Mouse (Mus musculus): Measurements from ENCODE around the gene Arhgap24. TPM values are rescaled to one million over a fixed set of nuclear protein-coding genes. Genes with fewer than 3 reads are reported as not detected.

Gene Arhgap24
- polyA plus RNA-seq, 1 experiment from 2014 or later: 25.4 TPM

- Histone ChIP-seq H3K27me3 (replicated peaks; ENCODE audit: control insufficient read depth, insufficient read depth, low read length) (no peaks in the 10 kb centered on the region), H3K9ac (ENCODE audit: low read depth, low read length) (no peak overlapping the region), H3K4me1 (ENCODE audit: control insufficient read depth, insufficient read depth, low read length) (peaks cover 13% of the 10 kb centered on the region; the same call in 1 of the 2 replicates), H3K4me3 (ENCODE audit: low read depth, low read length) (no peak overlapping the region), H3K9me3 (ENCODE audit: control insufficient read depth, low read length) (no peaks in the 10 kb centered on the region), H3K36me3 (ENCODE audit: control insufficient read depth, insufficient read depth, low read length) (no peaks in the 10 kb centered on the region), H3K4me2 (ENCODE audit: low read depth, low read length) (no peak overlapping the region), H3K27ac (replicated peaks; ENCODE audit: low read depth, low read length) (no peak overlapping the region)
- DNase-seq (ENCODE audit: low spot score) (no peak), ATAC-seq (ENCODE audit: low read depth) (no peak)
- 88% methylated on average over 2 of the region's 2 CpGs for WGBS
Measured at GRCm38 (mm10) chr5:102548382-102548781, 67.2 kb downstream of the Arhgap24 start.

DNA sequence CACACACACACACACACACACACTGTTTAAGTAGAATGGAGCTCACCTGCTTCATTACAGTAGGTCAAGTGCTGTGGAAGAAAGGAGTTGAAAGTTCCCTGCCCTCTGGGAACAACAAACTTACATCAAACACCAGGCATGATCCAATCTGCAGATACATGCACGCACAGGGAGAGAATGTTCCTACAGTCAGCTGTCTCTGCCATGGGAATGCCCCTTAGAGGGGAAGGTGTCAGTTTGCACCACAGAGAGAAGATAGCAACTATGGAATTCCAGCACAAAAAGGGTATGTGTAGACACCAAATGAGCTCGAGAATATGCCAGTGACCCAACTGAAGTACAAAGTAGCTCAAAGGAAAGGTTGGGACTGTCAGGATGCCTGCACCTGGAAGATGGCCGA lies 69.0 kb downstream of the Arhgap24 start:
- Histone ChIP-seq H3K36me3 (ENCODE audit: control insufficient read depth, insufficient read depth, low read length) (no peaks in the 10 kb centered on the region), H3K27ac (replicated peaks; ENCODE audit: low read depth, low read length) (peak overlapping the region; percentile 69; the same call in 1 of the 2 replicates), H3K4me2 (ENCODE audit: low read depth, low read length) (no peak overlapping the region), H3K27me3 (replicated peaks; ENCODE audit: control insufficient read depth, insufficient read depth, low read length) (no peaks in the 10 kb centered on the region), H3K9me3 (ENCODE audit: control insufficient read depth, low read length) (no peaks in the 10 kb centered on the region), H3K4me1 (ENCODE audit: control insufficient read depth, insufficient read depth, low read length) (peaks cover 13% of the 10 kb centered on the region; the same call in 1 of the 2 replicates), H3K9ac (ENCODE audit: low read depth, low read length) (no peak overlapping the region), H3K4me3 (ENCODE audit: low read depth, low read length) (no peak overlapping the region)
- 44% methylated on average over 3 of the region's 3 CpGs for WGBS
- DNase-seq (ENCODE audit: low spot score) (peak; percentile 68), ATAC-seq (ENCODE audit: low read depth) (no peak)

DNA sequence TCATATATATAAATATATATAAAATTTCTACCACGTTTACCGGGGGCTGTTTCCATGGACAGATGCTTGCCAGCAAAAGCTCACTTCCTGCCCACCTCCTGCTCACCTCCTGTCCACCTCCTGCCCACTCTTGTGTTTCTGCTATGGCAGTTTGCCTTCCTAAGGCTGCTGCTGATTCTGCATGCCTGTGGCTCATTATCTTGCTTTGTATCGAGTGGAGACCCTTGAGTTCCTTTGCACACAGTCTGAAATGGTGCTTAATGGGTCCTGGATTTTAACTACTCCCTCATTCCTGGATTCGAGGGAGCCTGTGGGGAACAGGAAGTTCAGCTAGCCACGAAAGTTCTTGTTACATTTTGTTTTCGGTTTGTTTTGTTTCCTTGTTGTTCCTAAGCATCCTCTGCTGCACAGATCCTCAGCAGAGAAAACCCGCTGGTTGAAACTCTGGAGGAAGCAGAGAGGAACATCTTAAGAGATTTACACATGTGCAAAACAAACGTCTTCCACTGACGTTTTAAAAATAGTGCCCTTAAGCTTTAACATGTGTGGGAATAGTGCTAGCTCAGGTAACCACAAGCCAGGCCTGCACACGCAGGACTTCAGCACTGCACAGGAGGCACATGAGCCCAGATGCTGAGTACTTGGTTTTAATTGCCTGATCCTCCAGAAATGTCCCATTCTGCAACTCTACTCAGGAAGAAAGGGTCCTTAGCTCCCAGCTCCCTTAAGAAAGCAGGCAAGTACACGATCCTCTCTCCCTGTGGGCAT lies 69.9 kb downstream of the Arhgap24 start:
- H3K27ac ChIP-seq (replicated peaks; ENCODE audit: low read depth, low read length): peak overlapping the region; percentile 69
- no peaks in the 10 kb centered on the region for H3K36me3 ChIP-seq (ENCODE audit: control insufficient read depth, insufficient read depth, low read length)
- H3K27me3 ChIP-seq (replicated peaks; ENCODE audit: control insufficient read depth, insufficient read depth, low read length): no peaks in the 10 kb centered on the region
- peak; percentile 64 for DNase-seq (ENCODE audit: low spot score)
- no peak overlapping the region for H3K4me3 ChIP-seq (ENCODE audit: low read depth, low read length)
- WGBS: 26% methylated on average over 11 of the region's 11 CpGs
- no peaks in the 10 kb centered on the region for H3K9me3 ChIP-seq (ENCODE audit: control insufficient read depth, low read length)
- H3K4me2 ChIP-seq (ENCODE audit: low read depth, low read length): peak overlapping the region; percentile 10
- H3K9ac ChIP-seq (ENCODE audit: low read depth, low read length): no peak overlapping the region
- ATAC-seq (ENCODE audit: low read depth): peak; percentile 79
- H3K4me1 ChIP-seq (ENCODE audit: control insufficient read depth, insufficient read depth, low read length): peaks cover 13% of the 10 kb centered on the region; the same call in 1 of the 2 replicates

DNA sequence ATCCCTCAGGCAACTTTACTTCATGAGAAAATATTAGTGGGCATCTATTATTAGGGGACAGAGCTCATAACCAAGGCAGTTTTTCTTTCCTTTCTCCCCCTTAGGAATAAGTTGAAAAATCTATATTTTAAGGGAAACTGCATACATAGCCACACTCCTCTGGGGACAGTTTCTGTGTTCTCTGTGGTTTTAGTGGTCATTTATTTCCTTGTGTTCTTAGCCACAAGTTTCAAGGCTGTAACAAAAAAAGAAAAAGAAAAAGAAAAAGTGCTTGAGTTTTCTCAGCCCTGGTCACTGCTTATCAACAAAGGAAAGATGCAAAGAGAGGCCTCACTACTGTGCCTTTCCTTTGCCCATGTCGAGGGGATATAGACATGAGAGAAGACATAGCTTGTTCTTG lies 71.3 kb downstream of the Arhgap24 start:
- Histone ChIP-seq H3K4me3 (ENCODE audit: low read depth, low read length) (no peak overlapping the region), H3K9ac (ENCODE audit: low read depth, low read length) (no peak overlapping the region), H3K4me1 (ENCODE audit: control insufficient read depth, insufficient read depth, low read length) (peaks cover 13% of the 10 kb centered on the region; the same call in 1 of the 2 replicates), H3K27me3 (replicated peaks; ENCODE audit: control insufficient read depth, insufficient read depth, low read length) (no peaks in the 10 kb centered on the region), H3K4me2 (ENCODE audit: low read depth, low read length) (no peak overlapping the region), H3K27ac (replicated peaks; ENCODE audit: low read depth, low read length) (no peak overlapping the region), H3K9me3 (ENCODE audit: control insufficient read depth, low read length) (no peaks in the 10 kb centered on the region), H3K36me3 (ENCODE audit: control insufficient read depth, insufficient read depth, low read length) (no peaks in the 10 kb centered on the region)
- WGBS: 77% methylated on average over 1 of the region's 1 CpGs
- DNase-seq (ENCODE audit: low spot score) (no peak), ATAC-seq (ENCODE audit: low read depth) (no peak)

DNA sequence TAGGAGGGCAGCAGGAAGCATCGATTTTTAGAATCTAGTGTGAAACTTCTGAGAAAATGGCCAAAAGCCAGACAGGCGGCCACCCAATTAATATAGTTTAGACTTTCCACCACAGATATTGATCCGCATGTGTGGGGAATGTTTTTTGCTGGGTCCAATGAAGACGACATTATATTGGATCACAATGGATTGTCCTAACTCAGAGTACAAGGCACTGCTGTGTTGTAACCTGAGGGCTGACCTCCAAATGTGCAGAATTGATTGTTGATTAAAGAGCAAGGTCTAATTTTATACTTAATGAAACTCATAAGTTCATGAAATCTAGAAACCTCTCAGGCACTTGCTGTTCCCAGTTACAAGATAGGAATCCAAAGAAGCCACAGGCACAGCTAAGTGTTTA lies 74.8 kb downstream of the Arhgap24 start:
- Histone ChIP-seq H3K27ac (replicated peaks; ENCODE audit: low read depth, low read length) (no peak overlapping the region), H3K9ac (ENCODE audit: low read depth, low read length) (no peak overlapping the region), H3K4me1 (ENCODE audit: control insufficient read depth, insufficient read depth, low read length) (0 out of 2 replicates have a peak, but pooled peaks cover under 1% of the 10 kb centered on the region), H3K9me3 (ENCODE audit: control insufficient read depth, low read length) (no peaks in the 10 kb centered on the region), H3K36me3 (ENCODE audit: control insufficient read depth, insufficient read depth, low read length) (no peaks in the 10 kb centered on the region), H3K27me3 (replicated peaks; ENCODE audit: control insufficient read depth, insufficient read depth, low read length) (no peaks in the 10 kb centered on the region), H3K4me2 (ENCODE audit: low read depth, low read length) (no peak overlapping the region), H3K4me3 (ENCODE audit: low read depth, low read length) (no peak overlapping the region)
- WGBS: 86% methylated on average over 4 of the region's 4 CpGs
- DNase-seq (ENCODE audit: low spot score) (no peak), ATAC-seq (ENCODE audit: low read depth) (no peak)

- Histone ChIP-seq H3K27me3 (replicated peaks; ENCODE audit: control insufficient read depth, insufficient read depth, low read length) (no peaks in the 10 kb centered on the region), H3K27ac (replicated peaks; ENCODE audit: low read depth, low read length) (no peak overlapping the region), H3K4me1 (ENCODE audit: control insufficient read depth, insufficient read depth, low read length) (no peaks in the 10 kb centered on the region), H3K4me2 (ENCODE audit: low read depth, low read length) (no peak overlapping the region), H3K9me3 (ENCODE audit: control insufficient read depth, low read length) (no peaks in the 10 kb centered on the region), H3K36me3 (ENCODE audit: control insufficient read depth, insufficient read depth, low read length) (no peaks in the 10 kb centered on the region), H3K4me3 (ENCODE audit: low read depth, low read length) (no peak overlapping the region), H3K9ac (ENCODE audit: low read depth, low read length) (no peak overlapping the region)
- ATAC-seq (ENCODE audit: low read depth) (no peak), DNase-seq (ENCODE audit: low spot score) (no peak)
- 76% methylated on average over 6 of the region's 6 CpGs for WGBS
Measured at GRCm38 (mm10) chr5:102560270-102560669, 79.1 kb downstream of the Arhgap24 start.

- H3K9me3 ChIP-seq (ENCODE audit: control insufficient read depth, low read length): no peaks in the 10 kb centered on the region
- no peaks in the 10 kb centered on the region for H3K36me3 ChIP-seq (ENCODE audit: control insufficient read depth, insufficient read depth, low read length)
- no peak overlapping the region for H3K9ac ChIP-seq (ENCODE audit: low read depth, low read length)
- ATAC-seq (ENCODE audit: low read depth): no peak
- H3K4me2 ChIP-seq (ENCODE audit: low read depth, low read length): no peak overlapping the region
- H3K27ac ChIP-seq (replicated peaks; ENCODE audit: low read depth, low read length): no peak overlapping the region
- DNase-seq (ENCODE audit: low spot score): no peak
- no peak overlapping the region for H3K4me3 ChIP-seq (ENCODE audit: low read depth, low read length)
- peaks cover 10% of the 10 kb centered on the region; the same call in 1 of the 2 replicates for H3K4me1 ChIP-seq (ENCODE audit: control insufficient read depth, insufficient read depth, low read length)
- WGBS: 68% methylated on average over 4 of the region's 4 CpGs
- no peaks in the 10 kb centered on the region for H3K27me3 ChIP-seq (replicated peaks; ENCODE audit: control insufficient read depth, insufficient read depth, low read length)
Measured at GRCm38 (mm10) chr5:102563971-102564370, 82.8 kb downstream of the Arhgap24 start.

- Histone ChIP-seq H3K27me3 (replicated peaks; ENCODE audit: control insufficient read depth, insufficient read depth, low read length) (no peaks in the 10 kb centered on the region), H3K4me2 (ENCODE audit: low read depth, low read length) (no peak overlapping the region), H3K9me3 (ENCODE audit: control insufficient read depth, low read length) (no peaks in the 10 kb centered on the region), H3K36me3 (ENCODE audit: control insufficient read depth, insufficient read depth, low read length) (no peaks in the 10 kb centered on the region), H3K27ac (replicated peaks; ENCODE audit: low read depth, low read length) (no peak overlapping the region), H3K9ac (ENCODE audit: low read depth, low read length) (no peak overlapping the region), H3K4me1 (ENCODE audit: control insufficient read depth, insufficient read depth, low read length) (peaks cover 10% of the 10 kb centered on the region; the same call in 1 of the 2 replicates), H3K4me3 (ENCODE audit: low read depth, low read length) (no peak overlapping the region)
- WGBS: 75% methylated on average over 5 of the region's 5 CpGs
- no peak for DNase-seq (ENCODE audit: low spot score)
- ATAC-seq (ENCODE audit: low read depth): no peak
Measured at GRCm38 (mm10) chr5:102568764-102569163, 87.6 kb downstream of the Arhgap24 start.

- Histone ChIP-seq H3K9me3 (ENCODE audit: control insufficient read depth, low read length) (peaks cover 9% of the 10 kb centered on the region; the same call in 1 of the 2 replicates), H3K27me3 (replicated peaks; ENCODE audit: control insufficient read depth, insufficient read depth, low read length) (no peaks in the 10 kb centered on the region), H3K9ac (ENCODE audit: low read depth, low read length) (no peak overlapping the region), H3K36me3 (ENCODE audit: control insufficient read depth, insufficient read depth, low read length) (no peaks in the 10 kb centered on the region), H3K27ac (replicated peaks; ENCODE audit: low read depth, low read length) (no peak overlapping the region), H3K4me2 (ENCODE audit: low read depth, low read length) (no peak overlapping the region), H3K4me3 (ENCODE audit: low read depth, low read length) (no peak overlapping the region), H3K4me1 (ENCODE audit: control insufficient read depth, insufficient read depth, low read length) (peaks cover 8% of the 10 kb centered on the region; the same call in 1 of the 2 replicates)
- no peak for DNase-seq (ENCODE audit: low spot score)
- WGBS: 70% methylated on average over 2 of the region's 2 CpGs
- ATAC-seq (ENCODE audit: low read depth): no peak
Measured at GRCm38 (mm10) chr5:102571445-102571844, 90.3 kb downstream of the Arhgap24 start.

Measured in embryonic facial prominence, embryonic 14.5 days (tissue).